Mouse (Mus musculus) right cerebral cortex, postnatal 4 days (tissue): ENCODE measurements at regions not wholly inside any gene's neighbourhood (a gene's known extent, or its start where the extent isn't known, plus 50 kb on each side); places are given as distances from the start of the nearest gene placed in this dataset.

Experiments used
- DNase-seq: peaks from one replicate; pipeline ENCODE4 v3.0.0-alpha.2; 2022

- no peak for DNase-seq
Observed at GRCm38 (mm10) chr9:14108798-14109197, 166.1 kb upstream of the Sesn3 start.

GRCm38 (mm10) chr9:14109492-14109891, 165.4 kb upstream of the Sesn3 start:
- no peak for DNase-seq

- DNase-seq = no peak
Observed at GRCm38 (mm10) chr9:14111713-14112112, 163.2 kb upstream of the Sesn3 start.

- no peak for DNase-seq
Observed at GRCm38 (mm10) chr9:14115521-14115920, 159.3 kb upstream of the Sesn3 start.

GRCm38 (mm10) chr9:14116097-14116840, 158.6 kb upstream of the Sesn3 start:
- DNase-seq = no peak

- DNase-seq = no peak
Observed at GRCm38 (mm10) chr9:14133372-14133771, 141.5 kb upstream of the Sesn3 start.

- no peak for DNase-seq
Observed at GRCm38 (mm10) chr9:14134894-14135450, 139.9 kb upstream of the Sesn3 start.

GRCm38 (mm10) chr9:14141321-14141720, 133.5 kb upstream of the Sesn3 start:
- no peak for DNase-seq

- no peak for DNase-seq
Observed at GRCm38 (mm10) chr9:14143988-14144387, 130.9 kb upstream of the Sesn3 start.

- no peak for DNase-seq
Observed at GRCm38 (mm10) chr9:14147088-14147487, 127.8 kb upstream of the Sesn3 start.

GRCm38 (mm10) chr9:14147731-14148130, 127.1 kb upstream of the Sesn3 start:
- no peak for DNase-seq

GRCm38 (mm10) chr9:14150288-14150687, 124.6 kb upstream of the Sesn3 start:
- DNase-seq = no peak

- DNase-seq = no peak
Observed at GRCm38 (mm10) chr9:14156967-14157366, 117.9 kb upstream of the Sesn3 start.

- no peak for DNase-seq
Observed at GRCm38 (mm10) chr9:14158096-14158837, 116.6 kb upstream of the Sesn3 start.

GRCm38 (mm10) chr9:14160207-14160606, 114.7 kb upstream of the Sesn3 start:
- DNase-seq = no peak

- no peak for DNase-seq
Observed at GRCm38 (mm10) chr9:14171589-14172240, 103.2 kb upstream of the Sesn3 start.

GRCm38 (mm10) chr9:14173631-14174323, 101.1 kb upstream of the Sesn3 start:
- DNase-seq = peak; percentile 65

GRCm38 (mm10) chr9:14174324-14175040, 100.4 kb upstream of the Sesn3 start:
- no peak for DNase-seq

- no peak for DNase-seq
Observed at GRCm38 (mm10) chr9:14175041-14175881, 99.6 kb upstream of the Sesn3 start.

GRCm38 (mm10) chr9:14179777-14180176, 95.1 kb upstream of the Sesn3 start:
- DNase-seq = no peak

GRCm38 (mm10) chr9:14184261-14184660, 90.6 kb upstream of the Sesn3 start:
- DNase-seq = no peak
